In genomic region chr15:19519377-19519776, GRCm38 (mm10) we compare ENCODE assay signal across 26 mouse cellular contexts.
A peak's percentile ranks its signal among the peaks of the same experiment; 100 is the strongest.
DNase-seq lines count a peak whose midpoint lies in the region; ATAC-seq and TF ChIP-seq lines count a peak whose summit lies in the region.
"Had no signal": no experiment of that assay in that cellular context is flagged by ENCODE, and none has a peak within 500 bp of the region (broad histone marks: within the 10 kb centered on the region; RNA-seq: fewer than 3 reads in every experiment).

No protein-coding gene starts in this region.

- H3K9me3 ChIP-seq in forebrain, embryonic 13.5 days (replicated peaks): no peaks in the 10 kb centered on the region
- no peaks in the 10 kb centered on the region for H3K9me3 ChIP-seq in forebrain, embryonic 11.5 days (ENCODE audit: control insufficient read depth, low read length)
- no peaks in the 10 kb centered on the region for H3K9me3 ChIP-seq in forebrain, embryonic 16.5 days (ENCODE audit: control insufficient read depth, low read length)
- H3K9me3 ChIP-seq in forebrain, embryonic 10.5 days: no peaks in the 10 kb centered on the region
- H3K9me3 ChIP-seq: embryonic facial prominence, embryonic 13.5 days; embryonic facial prominence, embryonic 15.5 days; G1E had no signal

- no peaks in the 10 kb centered on the region for H3K4me1 ChIP-seq in forebrain, embryonic 13.5 days
- no peaks in the 10 kb centered on the region for H3K4me1 ChIP-seq in forebrain, embryonic 11.5 days (replicated peaks; ENCODE audit: control insufficient read depth, insufficient read depth, low read length)
- no peaks in the 10 kb centered on the region for H3K4me1 ChIP-seq in forebrain, embryonic 16.5 days (replicated peaks; ENCODE audit: control insufficient read depth, insufficient read depth, low read length)
- no peaks in the 10 kb centered on the region for H3K4me1 ChIP-seq in forebrain, embryonic 10.5 days
- H3K4me1 ChIP-seq: embryonic facial prominence, embryonic 13.5 days; embryonic facial prominence, embryonic 15.5 days had no signal

- WGBS in forebrain, embryonic 13.5 days: 86% methylated on average over 2 of the region's 2 CpGs
- 95% methylated on average over 2 of the region's 2 CpGs for WGBS in forebrain, embryonic 11.5 days
- 62% methylated on average over 2 of the region's 2 CpGs for WGBS in forebrain, embryonic 16.5 days
- WGBS in forebrain, embryonic 10.5 days: 92% methylated on average over 2 of the region's 2 CpGs

- no peaks in the 10 kb centered on the region for H3K36me3 ChIP-seq in forebrain, embryonic 13.5 days (ENCODE audit: poor library complexity, severe bottlenecking)
- H3K36me3 ChIP-seq in forebrain, embryonic 11.5 days (ENCODE audit: control insufficient read depth, insufficient read depth, low read length): no peaks in the 10 kb centered on the region
- H3K36me3 ChIP-seq in forebrain, embryonic 16.5 days (ENCODE audit: control insufficient read depth, insufficient read depth): no peaks in the 10 kb centered on the region
- no peaks in the 10 kb centered on the region for H3K36me3 ChIP-seq in forebrain, embryonic 10.5 days (replicated peaks)
- H3K36me3 ChIP-seq: embryonic facial prominence, embryonic 13.5 days; embryonic facial prominence, embryonic 15.5 days; G1E had no signal

- H3K4me3 ChIP-seq in forebrain, embryonic 13.5 days: no peak overlapping the region
- H3K4me3 ChIP-seq in forebrain, embryonic 11.5 days (ENCODE audit: low read depth, low read length): no peak overlapping the region
- no peak overlapping the region for H3K4me3 ChIP-seq in forebrain, embryonic 16.5 days (replicated peaks; ENCODE audit: low read length)
- H3K4me3 ChIP-seq in forebrain, embryonic 10.5 days: no peak overlapping the region
- H3K4me3 ChIP-seq: embryonic facial prominence, embryonic 13.5 days; embryonic facial prominence, embryonic 15.5 days; erythroblast, embryonic 14.5 days had no signal

- peak; percentile 27; the same call in 1 of the 2 replicates for ATAC-seq in forebrain, embryonic 13.5 days
- ATAC-seq in forebrain, embryonic 11.5 days (replicated peaks; ENCODE audit: low FRiP score): no peak
- ATAC-seq in forebrain, embryonic 16.5 days: peak; percentile 71
- ATAC-seq: activated CD4-positive, CD25-positive, alpha-beta regulatory T cell, adult 4 months; CD4-positive, CD25-positive, alpha-beta regulatory T cell, adult 4 months; Patski had no signal

- no peak overlapping the region for H3K4me2 ChIP-seq in forebrain, embryonic 13.5 days
- H3K4me2 ChIP-seq in forebrain, embryonic 11.5 days (ENCODE audit: low read depth, low read length, severe bottlenecking): no peak overlapping the region
- H3K4me2 ChIP-seq in forebrain, embryonic 16.5 days (ENCODE audit: low read length): no peak overlapping the region
- H3K4me2 ChIP-seq: embryonic facial prominence, embryonic 13.5 days; embryonic facial prominence, embryonic 15.5 days had no signal

- H3K9ac ChIP-seq in forebrain, embryonic 13.5 days: no peak overlapping the region
- no peak overlapping the region for H3K9ac ChIP-seq in forebrain, embryonic 11.5 days (ENCODE audit: low read length)
- H3K9ac ChIP-seq in forebrain, embryonic 16.5 days (replicated peaks; ENCODE audit: low read depth, low read length): no peak overlapping the region
- H3K9ac ChIP-seq: embryonic facial prominence, embryonic 13.5 days; embryonic facial prominence, embryonic 15.5 days had no signal

- no peak overlapping the region for H3K27ac ChIP-seq in forebrain, embryonic 13.5 days
- H3K27ac ChIP-seq in forebrain, embryonic 11.5 days (ENCODE audit: low read depth, low read length): no peak overlapping the region
- no peak overlapping the region for H3K27ac ChIP-seq in forebrain, embryonic 16.5 days (ENCODE audit: low read length)
- H3K27ac ChIP-seq in forebrain, embryonic 10.5 days: no peak overlapping the region
- H3K27ac ChIP-seq: embryonic facial prominence, embryonic 13.5 days; embryonic facial prominence, embryonic 15.5 days had no signal

- TF ChIP-seq CTCF in brain, embryonic 14.5 days (IDR thresholded peaks at IDR 0.05; ENCODE audit: borderline replicate concordance, extremely low read depth, insufficient read depth, insufficient read length): no peak

- H3K27me3 ChIP-seq in forebrain, embryonic 13.5 days: no peaks in the 10 kb centered on the region
- no peaks in the 10 kb centered on the region for H3K27me3 ChIP-seq in forebrain, embryonic 11.5 days (ENCODE audit: control insufficient read depth, insufficient read depth, low read length)
- H3K27me3 ChIP-seq in forebrain, embryonic 16.5 days (replicated peaks; ENCODE audit: control insufficient read depth, insufficient read depth, low read length): no peaks in the 10 kb centered on the region
- H3K27me3 ChIP-seq in forebrain, embryonic 10.5 days (ENCODE audit: poor library complexity, severe bottlenecking): no peaks in the 10 kb centered on the region
- H3K27me3 ChIP-seq: CH12.LX; embryonic facial prominence, embryonic 13.5 days; embryonic facial prominence, embryonic 15.5 days; Patski had no signal

- TF ChIP-seq POLR2A in brain, embryonic 14.5 days (IDR thresholded peaks at IDR 0.05; ENCODE audit: borderline replicate concordance, extremely low read depth, insufficient read depth, insufficient read length, poor library complexity, severe bottlenecking): no peak

- DNase-seq in forebrain, embryonic 11.5 days (ENCODE audit: low spot score): no peak
- no peak for DNase-seq in forebrain, embryonic 10.5 days (ENCODE audit: extremely low spot score, low spot score)
- peak; percentile 82 for DNase-seq in heart, adult 11 months
- no peak for DNase-seq in heart, adult 9 months (ENCODE audit: low spot score in 2 of 2)
- peak; percentile 24 for DNase-seq in brain, embryonic 14.5 days (ENCODE audit: low read depth)
- DNase-seq: adrenal gland, adult 8-10 months; adrenal gland, postnatal 14 days; adrenal gland, postnatal 36 days; B cell, adult 2 months; cerebellum, adult 11 months; cerebellum, adult 18-20 months; cerebellum, adult 8-10 months; cerebellum, adult 9-11 months; cerebellum, postnatal 14 days; cerebellum, postnatal 36 days; embryo, embryonic 11 days had no signal

Comparison
In these comparisons a context has a peak if more than half of its experiments do, and no peak if none do; other contexts are left out.
1. DNase-seq: peak in heart, adult 11 months (single experiment) and brain, embryonic 14.5 days (single experiment); none in forebrain, embryonic 11.5 days (single experiment), forebrain, embryonic 10.5 days (single experiment) and heart, adult 9 months (0 of 2).